Mouse (Mus musculus) intestine, postnatal 0 days (tissue): ENCODE measurements around the gene Fam90a1a. TPM values are rescaled to one million over a fixed set of nuclear protein-coding genes. Genes with fewer than 3 reads are reported as not detected.

Source experiments
- ATAC-seq: fragments of 200-750 bp; cut with Nextera tagmentation; 2 replicates; pipeline ENCODE4 v1.8.0; 2017; ENCODE audit warnings: mild to moderate bottlenecking, moderate TSS enrichment, moderate library complexity
- H3K27ac ChIP-seq: fragments of 300-500 bp; sonication (generic); 2 replicates; pipeline ENCODE4 v1.5.1; 2014; ENCODE audit warnings: mild to moderate bottlenecking, low read depth, low read length, moderate library complexity
- H3K27me3 ChIP-seq: fragments of 300-500 bp; sonication (generic); replicated peaks from 2 replicates; pipeline ENCODE4 v1.6.1; 2014; ENCODE audit warnings: low read length, mixed read lengths; ENCODE audit not compliant: control insufficient read depth, insufficient read depth
- H3K36me3 ChIP-seq: fragments of 300-500 bp; sonication (generic); 2 replicates; pipeline ENCODE4 v1.6.1; 2014; ENCODE audit warnings: mild to moderate bottlenecking, moderate library complexity; ENCODE audit not compliant: control insufficient read depth, insufficient read depth
- H3K4me1 ChIP-seq: fragments of 300-500 bp; sonication (generic); replicated peaks from 2 replicates; pipeline ENCODE4 v1.6.1; 2014; ENCODE audit warnings: antibody characterized with exemption, low read length, mixed read lengths; ENCODE audit not compliant: control insufficient read depth, insufficient read depth
- H3K4me2 ChIP-seq: fragments of 300-500 bp; sonication (generic); replicated peaks from 2 replicates; pipeline ENCODE4 v1.6.1; 2014; ENCODE audit warnings: low read depth, mild to moderate bottlenecking, moderate library complexity
- H3K4me3 ChIP-seq: fragments of 300-500 bp; sonication (generic); 2 replicates; pipeline ENCODE4 v1.5.1; 2014; ENCODE audit warnings: low read depth, low read length
- H3K9ac ChIP-seq: fragments of 300-500 bp; sonication (generic); 2 replicates; pipeline ENCODE4 v1.6.1; 2014; ENCODE audit warnings: mild to moderate bottlenecking, low read depth, low read length
- H3K9me3 ChIP-seq: fragments of 300-500 bp; sonication (generic); 2 replicates; pipeline ENCODE4 v1.6.1; 2016; ENCODE audit warnings: mixed run types; ENCODE audit not compliant: control insufficient read depth
- CTCF ChIP-seq: sonication (generic); IDR thresholded peaks from 2 replicates; pipeline ENCODE4 v1.5.1; 2016; ENCODE audit warnings: low read depth, mild to moderate bottlenecking, control low read depth, antibody characterized with exemption, moderate library complexity
- WGBS: fragments of 180-500 bp; shearing (Covaris S2); extraction: QIAGEN DNeasy Blood & Tissue Kit; methylation state at CpG from one replicate; pipeline ENCODE4 v1.1.7; 2014; 5-methylcytosine and 5-hydroxymethylcytosine counted together
- polyA plus RNA-seq: library from polyadenylated mRNA; unstranded; fragments of >200 nt; fragmentation: Nextera tagmentation; extraction: Ambion mirVana; gene quantifications from 2 replicates; pipeline ENCODE4 v1.2.1, GENCODE M21; 2015

Fam90a1a gene
- polyA plus RNA-seq, 1 experiment from 2014 or later, result not detected

GRCm38 (mm10) chr8:21946462-21946861 lies 12.1 kb upstream of the Fam90a1a start, which contains the start of gene Defb13:
Gene Defb13, plus strand, starts transcription at chr8:21946762.
- no peaks in the 10 kb centered on the region for H3K36me3 ChIP-seq
- TF ChIP-seq CTCF, result no peak
- no peak within 1 kb of the TSS for H3K4me2 ChIP-seq
- no peak within 1 kb of the TSS for H3K27ac ChIP-seq
- no peaks in the 10 kb centered on the region for H3K4me1 ChIP-seq
- 91% methylated on average over 6 of the region's 6 CpGs for WGBS
- no peak within 1 kb of the TSS for H3K4me3 ChIP-seq
- no peak for ATAC-seq
- no peaks in the 10 kb centered on the region for H3K27me3 ChIP-seq
- H3K9ac ChIP-seq, result no peak within 1 kb of the TSS
- H3K9me3 ChIP-seq, result no peaks in the 10 kb centered on the region

- H3K4me1 ChIP-seq, result no peaks in the 10 kb centered on the region
- H3K27ac ChIP-seq, result no peak overlapping the region
- no peaks in the 10 kb centered on the region for H3K9me3 ChIP-seq
- no peak for TF ChIP-seq CTCF
- H3K36me3 ChIP-seq, result no peaks in the 10 kb centered on the region
- H3K4me2 ChIP-seq, result no peak overlapping the region
- H3K9ac ChIP-seq, result no peak overlapping the region
- no peaks in the 10 kb centered on the region for H3K27me3 ChIP-seq
- ATAC-seq, result no peak
- H3K4me3 ChIP-seq, result no peak overlapping the region
- WGBS, result 58% methylated on average over 9 of the region's 9 CpGs
Observed at GRCm38 (mm10) chr8:21947311-21948017, 11.1 kb upstream of the Fam90a1a start.

- peak; percentile 82 for TF ChIP-seq CTCF
- WGBS, result 5% methylated on average over 9 of the region's 9 CpGs
- H3K36me3 ChIP-seq, result no peaks in the 10 kb centered on the region
Observed at GRCm38 (mm10) chr8:21955321-21955720, 3.2 kb upstream of the Fam90a1a start.

GRCm38 (mm10) chr8:21956336-21956735 lies 2.2 kb upstream of the Fam90a1a start:
- Histone ChIP-seq H3K4me3 (no peak overlapping the region), H3K36me3 (no peaks in the 10 kb centered on the region), H3K9me3 (no peaks in the 10 kb centered on the region), H3K9ac (no peak overlapping the region), H3K27me3 (no peaks in the 10 kb centered on the region), H3K4me1 (no peaks in the 10 kb centered on the region), H3K27ac (no peak overlapping the region), H3K4me2 (no peak overlapping the region)
- ATAC-seq, result no peak
- TF ChIP-seq CTCF, result no peak
- 83% methylated on average over 3 of the region's 3 CpGs for WGBS

More at GRCm38 (mm10) chr8:21955321-21955720, 3.2 kb upstream of the Fam90a1a start:
- Histone ChIP-seq H3K27me3 (no peaks in the 10 kb centered on the region), H3K4me1 (no peaks in the 10 kb centered on the region), H3K4me2 (no peak overlapping the region), H3K27ac (no peak overlapping the region), H3K9ac (no peak overlapping the region), H3K4me3 (no peak overlapping the region), H3K9me3 (no peaks in the 10 kb centered on the region)
- ATAC-seq, result no peak

- no peaks in the 10 kb centered on the region for H3K4me1 ChIP-seq
- 81% methylated on average over 1 of the region's 1 CpGs for WGBS
- H3K4me3 ChIP-seq, result no peak overlapping the region
- no peaks in the 10 kb centered on the region for H3K9me3 ChIP-seq
- no peak overlapping the region for H3K9ac ChIP-seq
- no peaks in the 10 kb centered on the region for H3K27me3 ChIP-seq
- no peak overlapping the region for H3K4me2 ChIP-seq
- no peak for ATAC-seq
- H3K36me3 ChIP-seq, result no peaks in the 10 kb centered on the region
- H3K27ac ChIP-seq, result no peak overlapping the region
- TF ChIP-seq CTCF, result no peak
Observed at GRCm38 (mm10) chr8:21966646-21967045, 8.1 kb downstream of the Fam90a1a start.

GRCm38 (mm10) chr8:21969475-21969874 lies 11.0 kb downstream of the Fam90a1a start, which contains the start of gene Ccdc70:
Gene Ccdc70, plus strand, starts transcription at chr8:21969775.
- H3K27me3 ChIP-seq, result no peaks in the 10 kb centered on the region
- no peak within 1 kb of the TSS for H3K4me2 ChIP-seq
- H3K27ac ChIP-seq, result no peak within 1 kb of the TSS
- H3K4me3 ChIP-seq, result no peak within 1 kb of the TSS
- ATAC-seq, result no peak
- WGBS, result 79% methylated on average over 3 of the region's 3 CpGs
- TF ChIP-seq CTCF, result no peak
- H3K4me1 ChIP-seq, result no peaks in the 10 kb centered on the region
- H3K9me3 ChIP-seq, result no peaks in the 10 kb centered on the region
- H3K36me3 ChIP-seq, result no peaks in the 10 kb centered on the region
- H3K9ac ChIP-seq, result no peak within 1 kb of the TSS

- Histone ChIP-seq H3K4me1 (no peaks in the 10 kb centered on the region), H3K4me2 (no peak overlapping the region), H3K9ac (no peak overlapping the region), H3K36me3 (no peaks in the 10 kb centered on the region), H3K9me3 (no peaks in the 10 kb centered on the region), H3K4me3 (no peak overlapping the region), H3K27ac (no peak overlapping the region), H3K27me3 (no peaks in the 10 kb centered on the region)
- WGBS, result 61% methylated on average over 4 of the region's 4 CpGs
- no peak for TF ChIP-seq CTCF
- no peak for ATAC-seq
Observed at GRCm38 (mm10) chr8:21978193-21978592, 19.7 kb downstream of the Fam90a1a start.
